Mouse (Mus musculus) liver, adult (tissue): Measurements from ENCODE around the gene Rps3a1.

Experiments
- GATA4 ChIP-seq: IDR thresholded peaks from 2 replicates; pipeline ENCODE4 v1.6.1; 2014; ENCODE audit warnings: mild to moderate bottlenecking, low read length; ENCODE audit not compliant: insufficient replicate concordance

Gene Rps3a1

GRCm38 (mm10) chr3:86134939-86135638 lies 7.4 kb downstream of the Rps3a1 start:
- TF ChIP-seq GATA4 = no peak

GRCm38 (mm10) chr3:86129757-86130156 lies 12.7 kb downstream of the Rps3a1 start:
- TF ChIP-seq GATA4 = no peak

- TF ChIP-seq GATA4 = no peak
Measured at GRCm38 (mm10) chr3:86123251-86123746, 19.2 kb downstream of the Rps3a1 start.

GRCm38 (mm10) chr3:86122156-86122555 lies 20.3 kb downstream of the Rps3a1 start:
- TF ChIP-seq GATA4 = no peak

GRCm38 (mm10) chr3:86119237-86119932 lies 23.1 kb downstream of the Rps3a1 start:
- no peak for TF ChIP-seq GATA4

- no peak for TF ChIP-seq GATA4
Measured at GRCm38 (mm10) chr3:86116951-86117350, 25.6 kb downstream of the Rps3a1 start.

GRCm38 (mm10) chr3:86114659-86115338 lies 27.7 kb downstream of the Rps3a1 start:
- no peak for TF ChIP-seq GATA4

- no peak for TF ChIP-seq GATA4
Measured at GRCm38 (mm10) chr3:86112766-86113165, 29.7 kb downstream of the Rps3a1 start.

- TF ChIP-seq GATA4 = no peak
Measured at GRCm38 (mm10) chr3:86110077-86110476, 32.4 kb downstream of the Rps3a1 start.

- TF ChIP-seq GATA4 = no peak
Measured at GRCm38 (mm10) chr3:86109099-86109498, 33.4 kb downstream of the Rps3a1 start.

GRCm38 (mm10) chr3:86108576-86108975 lies 33.9 kb downstream of the Rps3a1 start:
- TF ChIP-seq GATA4 = no peak

GRCm38 (mm10) chr3:86107637-86108539 lies 34.6 kb downstream of the Rps3a1 start:
- TF ChIP-seq GATA4 = no peak

GRCm38 (mm10) chr3:86106086-86106632 lies 36.3 kb downstream of the Rps3a1 start:
- TF ChIP-seq GATA4 = no peak

GRCm38 (mm10) chr3:86104909-86105308 lies 37.6 kb downstream of the Rps3a1 start:
- no peak for TF ChIP-seq GATA4
